Mouse (Mus musculus): Measurements from ENCODE around the gene Fam170b. TPM values are rescaled to one million over a fixed set of nuclear protein-coding genes. Genes with fewer than 3 reads are reported as not detected.

Fam170b gene
- polyA plus RNA-seq, 1 experiment = not detected

- no peak overlapping the region for H3ac ChIP-seq (ENCODE audit: control insufficient read depth, insufficient read length, low read depth)
- H3K4me3 ChIP-seq (ENCODE audit: insufficient read depth, poor library complexity, severe bottlenecking) = no peak overlapping the region
- H3K27me3 ChIP-seq (ENCODE audit: control insufficient read depth, insufficient read depth, insufficient read length) = no peaks in the 10 kb centered on the region
- TF ChIP-seq FOSL1 (IDR thresholded peaks at IDR 0.05; ENCODE audit: insufficient read depth, low read length, poor library complexity, severe bottlenecking) (no peak), USF1 (IDR thresholded peaks at IDR 0.05; ENCODE audit: low read depth) (no peak), CEBPB (IDR thresholded peaks at IDR 0.05; ENCODE audit: low read depth) (no peak), CTCF (IDR thresholded peaks at IDR 0.05; ENCODE audit: control insufficient read depth, insufficient read depth, insufficient read length) (no peak), MAX (IDR thresholded peaks at IDR 0.05) (no peak), MYOD1 (IDR thresholded peaks at IDR 0.05; ENCODE audit: control insufficient read depth, insufficient read length, low read depth) (no peak), MYOG (IDR thresholded peaks at IDR 0.05; ENCODE audit: control insufficient read depth, extremely low read depth, insufficient read length) (no peak)
- no peaks in the 10 kb centered on the region for H3K79me3 ChIP-seq (ENCODE audit: low read depth)
- H3K79me2 ChIP-seq (ENCODE audit: control insufficient read depth, insufficient read depth) = no peaks in the 10 kb centered on the region
- no peaks in the 10 kb centered on the region for H3K36me3 ChIP-seq (ENCODE audit: control insufficient read depth, insufficient read depth)
These were observed 37.4 kb upstream of the Fam170b start for GRCm38 (mm10) chr14:32796375-32796774.

GRCm38 (mm10) chr14:32797803-32798202 lies 36.0 kb upstream of the Fam170b start:
- Histone ChIP-seq H3K4me3 (ENCODE audit: insufficient read depth, poor library complexity, severe bottlenecking) (no peak overlapping the region), H3K36me3 (ENCODE audit: control insufficient read depth, insufficient read depth) (no peaks in the 10 kb centered on the region), H3ac (ENCODE audit: control insufficient read depth, insufficient read length, low read depth) (no peak overlapping the region), H3K79me2 (ENCODE audit: control insufficient read depth, insufficient read depth) (no peaks in the 10 kb centered on the region), H3K27me3 (ENCODE audit: control insufficient read depth, insufficient read depth, insufficient read length) (no peaks in the 10 kb centered on the region), H3K79me3 (ENCODE audit: low read depth) (no peaks in the 10 kb centered on the region)
- no peak for TF ChIP-seq MYOD1 (IDR thresholded peaks at IDR 0.05; ENCODE audit: control insufficient read depth, insufficient read length, low read depth)
- TF ChIP-seq MYOG (IDR thresholded peaks at IDR 0.05; ENCODE audit: control insufficient read depth, extremely low read depth, insufficient read length) = no peak
- TF ChIP-seq CTCF (IDR thresholded peaks at IDR 0.05; ENCODE audit: control insufficient read depth, insufficient read depth, insufficient read length) = no peak
- TF ChIP-seq CEBPB (IDR thresholded peaks at IDR 0.05; ENCODE audit: low read depth) = no peak
- TF ChIP-seq USF1 (IDR thresholded peaks at IDR 0.05; ENCODE audit: low read depth) = no peak
- TF ChIP-seq FOSL1 (IDR thresholded peaks at IDR 0.05; ENCODE audit: insufficient read depth, low read length, poor library complexity, severe bottlenecking) = no peak
- TF ChIP-seq MAX (IDR thresholded peaks at IDR 0.05) = no peak

- TF ChIP-seq MYOG (IDR thresholded peaks at IDR 0.05; ENCODE audit: control insufficient read depth, extremely low read depth, insufficient read length) (no peak), CEBPB (IDR thresholded peaks at IDR 0.05; ENCODE audit: low read depth) (no peak), MAX (IDR thresholded peaks at IDR 0.05) (no peak), FOSL1 (IDR thresholded peaks at IDR 0.05; ENCODE audit: insufficient read depth, low read length, poor library complexity, severe bottlenecking) (no peak), USF1 (IDR thresholded peaks at IDR 0.05; ENCODE audit: low read depth) (no peak), MYOD1 (IDR thresholded peaks at IDR 0.05; ENCODE audit: control insufficient read depth, insufficient read length, low read depth) (no peak), CTCF (IDR thresholded peaks at IDR 0.05; ENCODE audit: control insufficient read depth, insufficient read depth, insufficient read length) (no peak)
- H3K27me3 ChIP-seq (ENCODE audit: control insufficient read depth, insufficient read depth, insufficient read length) = no peaks in the 10 kb centered on the region
- H3K4me3 ChIP-seq (ENCODE audit: insufficient read depth, poor library complexity, severe bottlenecking) = no peak overlapping the region
- no peaks in the 10 kb centered on the region for H3K36me3 ChIP-seq (ENCODE audit: control insufficient read depth, insufficient read depth)
- H3K79me3 ChIP-seq (ENCODE audit: low read depth) = no peaks in the 10 kb centered on the region
- H3ac ChIP-seq (ENCODE audit: control insufficient read depth, insufficient read length, low read depth) = no peak overlapping the region
- H3K79me2 ChIP-seq (ENCODE audit: control insufficient read depth, insufficient read depth) = no peaks in the 10 kb centered on the region
These were observed 35.4 kb upstream of the Fam170b start for GRCm38 (mm10) chr14:32798355-32798754.

- Histone ChIP-seq H3K79me3 (ENCODE audit: low read depth) (no peaks in the 10 kb centered on the region), H3K79me2 (ENCODE audit: control insufficient read depth, insufficient read depth) (no peaks in the 10 kb centered on the region), H3ac (ENCODE audit: control insufficient read depth, insufficient read length, low read depth) (no peak overlapping the region), H3K4me3 (ENCODE audit: insufficient read depth, poor library complexity, severe bottlenecking) (no peak overlapping the region), H3K36me3 (ENCODE audit: control insufficient read depth, insufficient read depth) (no peaks in the 10 kb centered on the region), H3K27me3 (ENCODE audit: control insufficient read depth, insufficient read depth, insufficient read length) (peaks cover 6% of the 10 kb centered on the region)
- no peak for TF ChIP-seq MYOD1 (IDR thresholded peaks at IDR 0.05; ENCODE audit: control insufficient read depth, insufficient read length, low read depth)
- TF ChIP-seq CEBPB (IDR thresholded peaks at IDR 0.05; ENCODE audit: low read depth) = no peak
- no peak for TF ChIP-seq MAX (IDR thresholded peaks at IDR 0.05)
- TF ChIP-seq MYOG (IDR thresholded peaks at IDR 0.05; ENCODE audit: control insufficient read depth, extremely low read depth, insufficient read length) = no peak
- no peak for TF ChIP-seq USF1 (IDR thresholded peaks at IDR 0.05; ENCODE audit: low read depth)
- TF ChIP-seq CTCF (IDR thresholded peaks at IDR 0.05; ENCODE audit: control insufficient read depth, insufficient read depth, insufficient read length) = no peak
- no peak for TF ChIP-seq FOSL1 (IDR thresholded peaks at IDR 0.05; ENCODE audit: insufficient read depth, low read length, poor library complexity, severe bottlenecking)
These were observed 33.7 kb upstream of the Fam170b start for GRCm38 (mm10) chr14:32800048-32800447.

- Histone ChIP-seq H3K27me3 (ENCODE audit: control insufficient read depth, insufficient read depth, insufficient read length) (peaks cover 9% of the 10 kb centered on the region), H3K79me2 (ENCODE audit: control insufficient read depth, insufficient read depth) (no peaks in the 10 kb centered on the region)
These were observed 32.6 kb upstream of the Fam170b start for GRCm38 (mm10) chr14:32801016-32801661.

More at GRCm38 (mm10) chr14:32801016-32801661, 32.6 kb upstream of the Fam170b start:
- no peak overlapping the region for H3ac ChIP-seq (ENCODE audit: control insufficient read depth, insufficient read length, low read depth)
- no peaks in the 10 kb centered on the region for H3K79me3 ChIP-seq (ENCODE audit: low read depth)
- H3K36me3 ChIP-seq (ENCODE audit: control insufficient read depth, insufficient read depth) = no peaks in the 10 kb centered on the region
- no peak overlapping the region for H3K4me3 ChIP-seq (ENCODE audit: insufficient read depth, poor library complexity, severe bottlenecking)
- TF ChIP-seq MAX (IDR thresholded peaks at IDR 0.05) = no peak
- TF ChIP-seq MYOD1 (IDR thresholded peaks at IDR 0.05; ENCODE audit: control insufficient read depth, insufficient read length, low read depth) = no peak
- no peak for TF ChIP-seq MYOG (IDR thresholded peaks at IDR 0.05; ENCODE audit: control insufficient read depth, extremely low read depth, insufficient read length)
- TF ChIP-seq USF1 (IDR thresholded peaks at IDR 0.05; ENCODE audit: low read depth) = no peak
- TF ChIP-seq CEBPB (IDR thresholded peaks at IDR 0.05; ENCODE audit: low read depth) = no peak
- no peak for TF ChIP-seq CTCF (IDR thresholded peaks at IDR 0.05; ENCODE audit: control insufficient read depth, insufficient read depth, insufficient read length)
- TF ChIP-seq FOSL1 (IDR thresholded peaks at IDR 0.05; ENCODE audit: insufficient read depth, low read length, poor library complexity, severe bottlenecking) = no peak
